Mouse (Mus musculus) midbrain, embryonic 14.5 days (tissue): ENCODE results near the gene Tmx4. TPM values are rescaled to one million over a fixed set of nuclear protein-coding genes. Genes with fewer than 3 reads are reported as not detected.
"Not testable (repeated sequence)": the region's sequence is repeated elsewhere in the genome, so short reads cannot be mapped to it uniquely, and the experiment has no call there.

Experiments used
- ATAC-seq: fragments of 200-750 bp; cut with Nextera tagmentation; 2 replicates; pipeline ENCODE4 v1.8.0; 2017; ENCODE audit warnings: moderate number of reproducible peaks, moderate library complexity; ENCODE audit not compliant: low FRiP score, low TSS enrichment
- DNase-seq: peaks from one replicate; pipeline ENCODE4 v3.0.0-alpha.2; 2015
- H3K27ac ChIP-seq: fragments of 300-500 bp; sonication (generic); replicated peaks from 2 replicates; pipeline ENCODE4 v1.5.1; 2014; ENCODE audit warnings: mild to moderate bottlenecking, low read depth, low read length, moderate library complexity
- H3K27me3 ChIP-seq: fragments of 300-500 bp; sonication (generic); 2 replicates; pipeline ENCODE4 v1.6.1; 2014; ENCODE audit warnings: low read length, control low read depth, mixed read lengths; ENCODE audit not compliant: control insufficient read depth, insufficient read depth
- H3K36me3 ChIP-seq: fragments of 300-500 bp; sonication (generic); 2 replicates; pipeline ENCODE4 v1.6.1; 2014; ENCODE audit warnings: low read length, control low read depth; ENCODE audit not compliant: control insufficient read depth, insufficient read depth
- H3K4me1 ChIP-seq: fragments of 300-500 bp; sonication (generic); 2 replicates; pipeline ENCODE4 v1.6.1; 2014; ENCODE audit warnings: mild to moderate bottlenecking, antibody characterized with exemption, low read length, control low read depth; ENCODE audit not compliant: control insufficient read depth, insufficient read depth
- H3K4me2 ChIP-seq: fragments of 300-500 bp; sonication (generic); 2 replicates; pipeline ENCODE4 v1.6.1; 2014; ENCODE audit warnings: mild to moderate bottlenecking, low read length, moderate library complexity
- H3K4me3 ChIP-seq: fragments of 300-500 bp; sonication (generic); replicated peaks from 2 replicates; pipeline ENCODE4 v1.5.1; 2014; ENCODE audit warnings: low read depth, low read length
- H3K9ac ChIP-seq: fragments of 300-500 bp; sonication (generic); replicated peaks from 2 replicates; pipeline ENCODE4 v1.6.1; 2014; ENCODE audit warnings: mild to moderate bottlenecking, low read length, moderate library complexity
- H3K9me3 ChIP-seq: fragments of 300-500 bp; sonication (generic); 2 replicates; pipeline ENCODE4 v1.6.1; 2016; ENCODE audit warnings: low read length, control low read depth, mixed read lengths; ENCODE audit not compliant: control insufficient read depth
- WGBS: fragments of 180-500 bp; shearing (Covaris S2); extraction: QIAGEN DNeasy Blood & Tissue Kit; methylation state at CpG from one replicate; pipeline ENCODE4 v1.1.7; 2014; 5-methylcytosine and 5-hydroxymethylcytosine counted together
- polyA plus RNA-seq: library from polyadenylated mRNA; unstranded; fragments of >200 nt; fragmentation: Nextera tagmentation; extraction: Ambion mirVana; gene quantifications from 2 replicates; pipeline ENCODE4 v1.2.1, GENCODE M21; 2014

Gene Tmx4
- polyA plus RNA-seq, 1 experiment from 2014 or later = 149 TPM

DNA sequence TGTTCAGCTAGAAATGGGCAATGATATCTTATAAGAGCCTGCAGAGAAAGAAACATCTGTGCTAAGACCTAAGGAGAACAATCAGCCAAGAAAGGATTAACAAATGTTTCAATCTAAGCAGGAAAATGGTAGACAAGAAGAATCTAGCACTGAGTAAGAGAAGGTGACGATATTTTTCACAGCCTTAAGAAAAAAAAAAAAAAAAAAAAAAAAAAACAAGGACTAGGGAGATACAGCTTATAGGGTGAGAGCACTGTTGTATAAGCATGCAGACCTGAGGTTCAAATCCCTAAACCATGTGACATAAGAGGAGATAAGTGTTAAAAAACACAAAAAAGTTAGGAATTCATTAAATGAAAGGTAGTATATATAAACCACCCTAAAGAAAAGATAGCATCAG lies 3.5 kb downstream of the Tmx4 start:
- Histone ChIP-seq H3K36me3 (peaks cover 11% of the 10 kb centered on the region; the same call in 1 of the 2 replicates), H3K27me3 (no peaks in the 10 kb centered on the region), H3K27ac (no peak overlapping the region), H3K4me3 (no peak overlapping the region), H3K9ac (no peak overlapping the region), H3K9me3 (no peaks in the 10 kb centered on the region), H3K4me1 (peaks cover 24% of the 10 kb centered on the region), H3K4me2 (peak overlapping the region; percentile 20; the same call in 1 of the 2 replicates)
- ATAC-seq (no peak), DNase-seq (no peak)
- WGBS = 68% methylated on average over 1 of the region's 1 CpGs

DNA sequence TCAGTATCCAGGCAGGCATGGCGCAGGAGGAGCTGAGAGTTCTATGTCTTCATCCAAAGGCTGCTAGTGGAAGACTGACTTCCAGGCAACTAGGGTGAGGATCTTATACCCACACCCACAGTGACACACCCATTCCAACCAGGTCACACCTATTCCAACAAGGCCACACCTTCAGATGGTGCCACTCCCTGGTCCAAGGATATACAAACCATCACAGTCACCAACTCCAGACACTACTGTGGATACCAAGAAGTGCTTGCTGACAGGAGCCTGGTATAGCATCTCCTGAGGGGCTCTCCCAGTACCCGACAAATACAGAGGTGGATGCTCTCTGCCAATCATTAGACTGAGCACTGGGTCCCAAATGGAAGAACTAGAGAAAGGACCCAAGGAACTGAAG lies 15.4 kb downstream of the Tmx4 start:
- DNase-seq, H3K27ac ChIP-seq, ATAC-seq, H3K4me2 ChIP-seq, H3K4me3 ChIP-seq, H3K4me1 ChIP-seq, H3K9me3 ChIP-seq, H3K9ac ChIP-seq, H3K27me3 ChIP-seq: not testable (repeated sequence)
- peaks cover 16% of the 10 kb centered on the region for H3K36me3 ChIP-seq
- 98% methylated on average over 1 of the region's 2 CpGs for WGBS

DNA sequence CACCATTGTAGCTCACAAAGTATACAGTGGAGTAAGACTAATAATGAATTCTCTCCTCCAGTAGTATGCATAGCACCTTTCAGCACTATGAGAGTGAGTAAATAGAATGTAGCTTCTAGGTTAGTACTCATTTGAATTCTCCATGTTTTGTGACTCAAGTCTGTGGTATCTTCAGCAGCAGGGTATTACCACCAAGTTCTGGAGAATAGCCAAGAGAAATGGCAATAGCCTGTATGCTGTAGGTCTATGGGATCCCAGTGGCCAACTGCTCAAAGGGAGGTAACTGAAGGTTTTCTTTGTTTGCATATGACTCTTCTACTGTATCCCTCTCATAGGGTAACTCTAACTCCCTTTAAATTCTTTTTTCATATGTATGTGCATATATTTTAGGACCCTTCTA lies 39.0 kb downstream of the Tmx4 start:
- ATAC-seq (no peak), DNase-seq (no peak)
- H3K4me3 ChIP-seq = no peak overlapping the region
- peaks cover 12% of the 10 kb centered on the region for H3K36me3 ChIP-seq
- no peak overlapping the region for H3K4me2 ChIP-seq
- no peaks in the 10 kb centered on the region for H3K27me3 ChIP-seq
- no peak overlapping the region for H3K9ac ChIP-seq
- H3K9me3 ChIP-seq = no peaks in the 10 kb centered on the region
- no peaks in the 10 kb centered on the region for H3K4me1 ChIP-seq
- H3K27ac ChIP-seq = no peak overlapping the region

DNA sequence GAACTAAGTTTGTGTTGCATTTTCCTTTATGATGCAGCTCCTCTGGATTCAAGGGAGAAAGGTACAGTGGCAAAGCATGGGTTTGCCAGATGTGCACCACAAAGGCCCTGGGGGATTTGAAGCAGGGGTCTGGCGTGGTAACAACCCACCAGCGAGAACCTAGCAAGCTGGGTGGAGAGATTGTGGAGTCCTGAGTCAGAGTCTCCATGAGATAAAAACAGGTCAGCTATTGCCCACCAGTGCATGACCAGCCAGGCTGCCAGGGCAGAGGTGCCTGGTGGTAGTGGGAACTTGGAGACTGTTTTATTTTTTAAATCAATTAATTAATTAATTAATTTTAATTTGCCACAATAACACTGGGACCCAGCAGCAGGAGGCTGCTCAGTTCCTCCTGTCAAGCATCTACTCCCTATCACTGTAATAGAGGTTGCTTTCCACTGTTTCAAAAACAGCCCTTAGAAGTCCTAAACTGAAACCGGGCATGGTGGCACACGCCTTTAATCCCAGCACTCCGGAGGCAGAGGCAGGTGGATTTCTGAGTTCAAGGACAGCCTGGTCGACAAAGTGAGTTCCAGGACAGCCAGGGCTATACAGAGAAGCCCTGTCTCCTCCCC lies 52.8 kb downstream of the Tmx4 start:
- DNase-seq (no peak), ATAC-seq (peak; percentile 48; the same call in 1 of the 2 replicates)
- Histone ChIP-seq H3K9ac (no peak overlapping the region), H3K9me3 (no peaks in the 10 kb centered on the region), H3K4me1 (no peaks in the 10 kb centered on the region), H3K36me3 (peaks cover 12% of the 10 kb centered on the region), H3K4me2 (no peak overlapping the region), H3K27me3 (no peaks in the 10 kb centered on the region), H3K27ac (no peak overlapping the region), H3K4me3 (no peak overlapping the region)
- 97% methylated on average over 6 of the region's 6 CpGs for WGBS

DNA sequence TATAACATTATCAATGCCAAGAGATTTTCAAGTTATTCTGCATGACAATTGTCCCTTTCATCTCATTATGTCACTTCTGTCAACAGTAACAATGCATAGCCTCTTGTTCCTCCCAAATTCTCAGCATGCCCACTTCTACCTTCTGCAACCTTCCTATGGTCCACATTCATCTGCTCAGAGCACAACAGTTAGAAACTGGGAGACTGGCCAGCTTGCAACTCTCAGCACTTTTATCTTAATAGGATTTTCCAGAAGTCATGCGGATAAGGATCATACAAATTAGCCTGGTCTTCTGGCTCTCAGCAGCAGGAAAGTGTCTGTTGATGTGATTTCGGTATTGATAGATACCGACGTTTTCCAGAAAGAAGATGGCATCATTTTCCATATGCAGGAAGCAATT lies 58.7 kb downstream of the Tmx4 start:
- no peak overlapping the region for H3K9ac ChIP-seq
- no peaks in the 10 kb centered on the region for H3K4me1 ChIP-seq
- 16% methylated on average over 4 of the region's 4 CpGs for WGBS
- H3K27ac ChIP-seq = no peak overlapping the region
- DNase-seq = peak; percentile 49
- no peaks in the 10 kb centered on the region for H3K36me3 ChIP-seq
- no peak overlapping the region for H3K4me2 ChIP-seq
- no peaks in the 10 kb centered on the region for H3K9me3 ChIP-seq
- no peak overlapping the region for H3K4me3 ChIP-seq
- no peaks in the 10 kb centered on the region for H3K27me3 ChIP-seq
- ATAC-seq = peak; percentile 58; the same call in 1 of the 2 replicates

DNA sequence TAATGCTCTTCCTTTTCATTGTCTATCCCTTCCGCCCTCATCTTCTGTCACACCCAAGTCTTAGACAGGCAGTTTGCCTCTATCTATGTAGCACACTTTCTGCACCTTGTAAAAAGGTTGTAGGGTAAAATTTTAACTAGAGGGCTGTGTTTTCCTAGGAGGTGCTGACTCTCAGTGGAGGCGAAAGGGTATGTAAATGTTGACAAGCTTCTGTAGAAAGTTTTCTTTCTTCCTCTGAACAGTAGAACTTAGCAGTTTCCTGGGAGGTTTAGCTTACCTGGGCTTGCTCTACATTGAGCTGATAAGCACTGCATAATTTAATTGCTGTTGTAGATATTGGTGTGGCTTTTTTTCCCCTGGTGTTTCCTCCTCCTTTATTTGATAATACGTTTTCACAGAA lies 84.5 kb downstream of the Tmx4 start:
- Histone ChIP-seq H3K4me1 (no peaks in the 10 kb centered on the region), H3K36me3 (no peaks in the 10 kb centered on the region), H3K27ac (no peak overlapping the region), H3K27me3 (no peaks in the 10 kb centered on the region), H3K4me2 (no peak overlapping the region), H3K9me3 (no peaks in the 10 kb centered on the region), H3K4me3 (no peak overlapping the region), H3K9ac (no peak overlapping the region)
- 92% methylated on average over 3 of the region's 3 CpGs for WGBS
- no peak for ATAC-seq
- no peak for DNase-seq

DNA sequence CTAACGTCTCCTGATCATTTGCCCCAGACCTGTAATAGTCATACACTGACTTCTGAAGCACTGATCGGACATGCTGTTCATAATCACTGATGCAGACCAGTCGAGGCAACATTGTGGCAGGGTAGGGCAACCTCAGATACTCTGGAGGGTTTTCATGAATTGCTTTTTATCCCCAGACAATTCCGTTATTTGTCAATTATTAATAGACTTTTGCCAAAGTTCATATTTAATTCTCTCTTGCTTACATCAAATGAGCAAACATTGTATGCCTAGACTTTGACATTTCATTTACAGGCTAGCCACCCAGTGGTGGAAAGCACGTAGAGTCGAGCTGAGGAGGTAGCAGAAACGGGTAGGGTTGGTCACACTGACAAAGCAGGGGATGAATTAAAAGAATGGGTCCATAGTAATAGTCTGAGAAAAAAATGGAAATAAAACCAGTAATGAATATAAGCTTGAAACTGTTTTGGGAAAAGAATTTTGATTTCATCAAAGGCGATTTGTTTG lies 89.7 kb downstream of the Tmx4 start, which contains the start of gene Hao1:
TSS of gene Hao1 (minus strand) at position 148 of the 507 bp plus-strand sequence.
- no peaks in the 10 kb centered on the region for H3K36me3 ChIP-seq
- H3K9ac ChIP-seq = no peak within 1 kb of the TSS
- no peak within 1 kb of the TSS for H3K27ac ChIP-seq
- H3K4me1 ChIP-seq = no peaks in the 10 kb centered on the region
- H3K4me3 ChIP-seq = no peak within 1 kb of the TSS
- no peak within 1 kb of the TSS for H3K4me2 ChIP-seq
- H3K9me3 ChIP-seq = no peaks in the 10 kb centered on the region
- H3K27me3 ChIP-seq = no peaks in the 10 kb centered on the region
- ATAC-seq (no peak), DNase-seq (no peak)
- 85% methylated on average over 8 of the region's 8 CpGs for WGBS

DNA sequence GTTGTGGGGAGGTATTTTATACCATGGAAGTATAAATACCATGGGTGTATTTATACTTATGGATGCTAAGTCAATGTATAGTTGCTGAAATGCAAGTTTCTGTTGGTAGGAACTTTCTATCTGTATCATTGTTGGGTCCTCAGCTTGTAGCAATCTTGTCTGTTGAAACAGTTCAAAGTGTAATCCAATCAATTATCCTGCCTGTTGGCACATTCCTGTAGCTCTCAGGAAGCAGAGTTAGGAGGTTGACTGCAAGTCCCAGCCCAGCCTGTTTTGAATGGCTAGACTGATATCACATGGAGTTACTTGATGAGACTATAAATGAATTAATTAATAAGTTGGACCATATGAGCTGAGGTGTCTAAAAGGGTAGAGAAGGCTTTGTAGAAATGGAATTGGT lies 91.6 kb downstream of the Tmx4 start:
- no peaks in the 10 kb centered on the region for H3K36me3 ChIP-seq
- no peak for ATAC-seq
- H3K27me3 ChIP-seq = no peaks in the 10 kb centered on the region
- no peak overlapping the region for H3K27ac ChIP-seq
- no peak overlapping the region for H3K4me3 ChIP-seq
- no peaks in the 10 kb centered on the region for H3K9me3 ChIP-seq
- no peak for DNase-seq
- no peak overlapping the region for H3K4me2 ChIP-seq
- no peak overlapping the region for H3K9ac ChIP-seq
- no peaks in the 10 kb centered on the region for H3K4me1 ChIP-seq

DNA sequence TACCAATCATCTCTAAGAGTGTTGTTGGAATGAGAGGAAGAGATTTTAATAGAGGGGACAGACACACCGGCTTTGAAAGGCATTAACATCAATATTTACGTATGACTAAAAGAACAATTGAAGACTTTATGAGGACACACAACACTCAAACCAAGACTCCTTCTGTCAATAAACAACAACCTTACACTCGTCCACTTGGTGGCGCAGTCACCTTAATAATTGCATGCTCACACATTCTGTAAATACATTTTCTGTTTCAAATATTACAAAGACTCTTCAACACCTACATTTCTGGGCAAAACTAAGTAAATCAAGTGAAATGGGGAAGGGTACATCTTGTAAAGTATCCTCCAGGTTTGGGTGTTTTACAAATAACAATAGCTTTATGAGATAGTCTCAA lies 94.2 kb downstream of the Tmx4 start:
- 24% methylated on average over 4 of the region's 4 CpGs for WGBS
- peak; percentile 86 for DNase-seq
- H3K4me1 ChIP-seq = no peaks in the 10 kb centered on the region
- H3K36me3 ChIP-seq = no peaks in the 10 kb centered on the region
- no peak for ATAC-seq
- no peak overlapping the region for H3K9ac ChIP-seq
- no peak overlapping the region for H3K27ac ChIP-seq
- H3K4me3 ChIP-seq = no peak overlapping the region
- H3K9me3 ChIP-seq = no peaks in the 10 kb centered on the region
- H3K27me3 ChIP-seq = no peaks in the 10 kb centered on the region
- no peak overlapping the region for H3K4me2 ChIP-seq
